Mouse (Mus musculus): ENCODE results near the gene Dgat2l6. TPM values are rescaled to one million over a fixed set of nuclear protein-coding genes. Genes with fewer than 3 reads are reported as not detected.

Dgat2l6 gene
- polyA plus RNA-seq, 1 experiment: not detected

GRCm38 (mm10) chrX:100594791-100595190 is 70.2 kb downstream of the Dgat2l6 start, which contains the start of gene P2ry4:
Gene P2ry4, minus strand, starts transcription at chrX:100594869.
- Histone ChIP-seq H3K36me3 (ENCODE audit: control insufficient read depth, insufficient read depth, low read length) (no peaks in the 10 kb centered on the region), H3K27me3 (ENCODE audit: control insufficient read depth, insufficient read depth, low read length) (no peaks in the 10 kb centered on the region), H3K4me3 (ENCODE audit: control insufficient read depth, low read depth, low read length) (no peak within 1 kb of the TSS), H3K27ac (ENCODE audit: control insufficient read depth, insufficient read depth, low read depth, low read length) (no peak within 1 kb of the TSS), H3K4me1 (ENCODE audit: control insufficient read depth, insufficient read depth, low read length) (no peaks in the 10 kb centered on the region)
- no peak for TF ChIP-seq CTCF (IDR thresholded peaks at IDR 0.05; ENCODE audit: control insufficient read depth, insufficient read depth, insufficient replicate concordance, low read depth, low read length)
- no peak for TF ChIP-seq POLR2A (IDR thresholded peaks at IDR 0.05; ENCODE audit: control insufficient read depth, low read depth, low read length)

Other genes starting within 250 kb of the Dgat2l6 start
- gene Otud6a, start 95.8 kb upstream of the Dgat2l6 start, polyA plus RNA-seq (2012; rRNA removed): 6.8 and 7.3 TPM in 2 replicates
- gene Awat2, start 82.1 kb upstream of the Dgat2l6 start, polyA plus RNA-seq (2012; rRNA removed): 2.1 and 2.4 TPM in 2 replicates
- gene Igbp1, start 30.5 kb upstream of the Dgat2l6 start, polyA plus RNA-seq (2012; rRNA removed): 3.1 and 3.3 TPM in 2 replicates
- gene Awat1, start 47.4 kb downstream of the Dgat2l6 start, polyA plus RNA-seq (2012; rRNA removed): 0.12 TPM in 1 of 2 replicates, not detected in the other
- gene P2ry4, start 70.0 kb downstream of the Dgat2l6 start, polyA plus RNA-seq (2012; rRNA removed): not detected in 2 replicates
- not detected in 2 replicates for gene Arr3, start 80.7 kb downstream of the Dgat2l6 start, polyA plus RNA-seq (2012; rRNA removed)
- gene Kif4, start 100.9 kb downstream of the Dgat2l6 start, polyA plus RNA-seq (2012; rRNA removed): 1.0 and 1.1 TPM in 2 replicates
- 7.3 and 7.7 TPM in 2 replicates for gene Pdzd11, start 101.7 kb downstream of the Dgat2l6 start, polyA plus RNA-seq (2012; rRNA removed)
- 1.6 and 1.8 TPM in 2 replicates for gene Gdpd2, start 205.0 kb downstream of the Dgat2l6 start, polyA plus RNA-seq (2012; rRNA removed)
- gene Dlg3, start 242.9 kb downstream of the Dgat2l6 start, polyA plus RNA-seq (2012; rRNA removed): 8.3 and 11.4 TPM in 2 replicates